Mouse (Mus musculus): Measurements from ENCODE around the gene Gm11541.

GRCm38 (mm10) chr11:94713246-94713860, 9.1 kb upstream of the Gm11541 start:
- TF ChIP-seq ZMIZ1 (IDR thresholded peaks at IDR 0.05; ENCODE audit: low read depth, low read length) (no peak), ZNF384 (IDR thresholded peaks at IDR 0.05; ENCODE audit: low read depth, low read length) (no peak), MAZ (IDR thresholded peaks at IDR 0.05; ENCODE audit: low read depth, low read length) (no peak), EP300 (IDR thresholded peaks at IDR 0.05; ENCODE audit: low read length) (no peak), POLR2A (IDR thresholded peaks at IDR 0.05; ENCODE audit: low read depth, low read length) (no peak)

All from CH12.LX (cell line).